Mouse (Mus musculus) CH12.LX (cell line): ENCODE results near the gene Crp. TPM values are rescaled to one million over a fixed set of nuclear protein-coding genes. Genes with fewer than 3 reads are reported as not detected.

Source experiments
- DNase-seq: peaks from one replicate; pipeline ENCODE4 v3.0.0-alpha.2; 2013; ENCODE audit errors: extremely low read depth
- H3K27ac ChIP-seq: 2 replicates; pipeline ENCODE4 v1.5.1; 2012; ENCODE audit warnings: low read depth, mild to moderate bottlenecking, control low read depth, moderate library complexity; ENCODE audit not compliant: insufficient read depth
- H3K27me3 ChIP-seq: replicated peaks from 2 replicates; pipeline ENCODE3; 2012; ENCODE audit warnings: inconsistent platforms
- H3K36me3 ChIP-seq, 2 experiments: replicated peaks in 1 of 2; 2 replicates each; pipeline versions ENCODE3 to v1.6.1; 2012; ENCODE audit warnings: inconsistent platforms in 1 of 2, low read length in 1 of 2, mild to moderate bottlenecking in 1 of 2, mixed read lengths in 1 of 2, moderate library complexity in 1 of 2; ENCODE audit not compliant: control insufficient read depth in 1 of 2, insufficient read depth in 1 of 2
- H3K4me1 ChIP-seq, 2 experiments: 2 replicates each; pipeline ENCODE4 v1.6.1; 2012; ENCODE audit warnings: inconsistent platforms in 1 of 2, moderate library complexity in 1 of 2; ENCODE audit not compliant: insufficient read depth in 2 of 2, control insufficient read depth in 1 of 2
- H3K4me2 ChIP-seq: 2 replicates; pipeline ENCODE4 v1.6.1; 2012; ENCODE audit warnings: low read depth, mild to moderate bottlenecking, control low read depth; ENCODE audit not compliant: poor library complexity, insufficient read depth, severe bottlenecking
- H3K4me3 ChIP-seq, 3 experiments: fragments of 150-350 bp in 1 of 3; sonication (generic) in 1 of 3; replicated peaks in 1 of 3; 2 replicates each; pipeline versions ENCODE3 to v1.5.1; 2011 to 2012; ENCODE audit warnings: low read depth in 2 of 3, low read length in 2 of 3, mild to moderate bottlenecking in 2 of 3, moderate library complexity in 2 of 3, control low read depth in 1 of 3, improper control_type of control experiment in 1 of 3, inconsistent platforms in 1 of 3, mixed read lengths in 1 of 3; ENCODE audit not compliant: poor library complexity in 1 of 3
- H3K79me2 ChIP-seq: replicated peaks from 2 replicates; pipeline ENCODE4 v1.6.1; 2012; ENCODE audit warnings: mild to moderate bottlenecking, moderate library complexity; ENCODE audit not compliant: control insufficient read depth, poor library complexity, insufficient read depth, severe bottlenecking; ENCODE audit errors: extremely low read depth
- H3K9ac ChIP-seq: 2 replicates; pipeline ENCODE4 v1.6.1; 2012; ENCODE audit warnings: low read depth, mild to moderate bottlenecking, control low read depth, moderate library complexity; ENCODE audit not compliant: insufficient read depth
- H3K9me3 ChIP-seq: replicated peaks from 2 replicates; pipeline ENCODE3; 2012; ENCODE audit warnings: low read length, inconsistent platforms, mixed read lengths
- BHLHE40 ChIP-seq: IDR thresholded peaks from 2 replicates; pipeline ENCODE4 v1.6.1; 2011; ENCODE audit warnings: mild to moderate bottlenecking, low read depth, low read length, improper control_type of control experiment
- CHD1 ChIP-seq: IDR thresholded peaks from 2 replicates; pipeline ENCODE4 v1.6.1; 2012; ENCODE audit warnings: low read depth, low read length, improper control_type of control experiment, inconsistent platforms
- CHD2 ChIP-seq: IDR thresholded peaks from 2 replicates; pipeline ENCODE4 v1.6.1; 2011; ENCODE audit warnings: low read length, improper control_type of control experiment
- CTCF ChIP-seq, 2 experiments: IDR thresholded peaks in 1 of 2; conservative IDR thresholded peaks in 1 of 2; 2 replicates each; pipeline ENCODE4 v1.5.1; 2011 to 2012; ENCODE audit warnings: low read depth in 2 of 2, low read length in 2 of 2, improper control_type of control experiment in 1 of 2, inconsistent platforms in 1 of 2, mild to moderate bottlenecking in 1 of 2, moderate library complexity in 1 of 2
- E2F4 ChIP-seq: IDR thresholded peaks from 2 replicates; pipeline ENCODE4 v1.6.1; 2011; ENCODE audit warnings: low read depth, low read length, improper control_type of control experiment; ENCODE audit not compliant: insufficient replicate concordance
- EP300 ChIP-seq: IDR thresholded peaks from 2 replicates; pipeline ENCODE4 v1.6.1; 2011; ENCODE audit warnings: low read length, improper control_type of control experiment
- GABPA ChIP-seq: IDR thresholded peaks from 2 replicates; pipeline ENCODE4 v1.6.1; 2012; ENCODE audit warnings: low read depth, low read length, improper control_type of control experiment, inconsistent platforms; ENCODE audit not compliant: insufficient replicate concordance
- HCFC1 ChIP-seq: IDR thresholded peaks from 2 replicates; pipeline ENCODE4 v1.6.1; 2012; ENCODE audit warnings: low read depth, mild to moderate bottlenecking, inconsistent platforms, low read length, improper control_type of control experiment
- IRF4 ChIP-seq: IDR thresholded peaks from 2 replicates; pipeline ENCODE4 v1.6.1; 2014; ENCODE audit warnings: low read depth, mild to moderate bottlenecking, inconsistent platforms, low read length, improper control_type of control experiment
- JUND ChIP-seq: conservative IDR thresholded peaks from 2 replicates; pipeline ENCODE4 v1.6.1; 2011; ENCODE audit warnings: low read depth, low read length, improper control_type of control experiment
- MAFK ChIP-seq: IDR thresholded peaks from 2 replicates; pipeline ENCODE4 v1.6.1; 2011; ENCODE audit warnings: low read length, improper control_type of control experiment; ENCODE audit not compliant: insufficient replicate concordance
- MAX ChIP-seq: IDR thresholded peaks from 2 replicates; pipeline ENCODE4 v1.6.1; 2011; ENCODE audit warnings: low read length, improper control_type of control experiment
- MAZ ChIP-seq: IDR thresholded peaks from 2 replicates; pipeline ENCODE4 v1.6.1; 2012; ENCODE audit warnings: low read depth, mild to moderate bottlenecking, inconsistent platforms, low read length, improper control_type of control experiment, moderate library complexity
- MXI1 ChIP-seq: IDR thresholded peaks from 2 replicates; pipeline ENCODE4 v1.6.1; 2011; ENCODE audit warnings: mild to moderate bottlenecking, low read depth, low read length, improper control_type of control experiment
- MYC ChIP-seq: IDR thresholded peaks from 2 replicates; pipeline ENCODE4 v1.6.1; 2011; ENCODE audit warnings: low read depth, mild to moderate bottlenecking, improper control_type of control experiment, low read length
- NRF1 ChIP-seq: IDR thresholded peaks from 2 replicates; pipeline ENCODE4 v1.6.1; 2014; ENCODE audit warnings: low read depth, mild to moderate bottlenecking, inconsistent platforms, low read length, improper control_type of control experiment, moderate library complexity
- PAX5 ChIP-seq: IDR thresholded peaks from 2 replicates; pipeline ENCODE4 v1.6.1; 2012; ENCODE audit warnings: low read length, inconsistent platforms, mixed read lengths
- POLR2A ChIP-seq: IDR thresholded peaks from 2 replicates; pipeline ENCODE4 v1.6.1; 2011; ENCODE audit warnings: low read depth, mild to moderate bottlenecking, improper control_type of control experiment, low read length
- POLR2AphosphoS2 ChIP-seq: IDR thresholded peaks from 2 replicates; pipeline ENCODE4 v1.6.1; 2011; ENCODE audit warnings: low read depth, low read length, improper control_type of control experiment
- SMC3 ChIP-seq: IDR thresholded peaks from 2 replicates; pipeline ENCODE4 v1.6.1; 2011; ENCODE audit warnings: low read depth, low read length, improper control_type of control experiment
- TBP ChIP-seq: conservative IDR thresholded peaks from 2 replicates; pipeline ENCODE4 v1.6.1; 2011; ENCODE audit warnings: low read depth, low read length, improper control_type of control experiment
- TCF12 ChIP-seq: IDR thresholded peaks from 2 replicates; pipeline ENCODE4 v1.6.1; 2014; ENCODE audit warnings: low read depth, mild to moderate bottlenecking, inconsistent platforms, low read length, improper control_type of control experiment
- UBTF ChIP-seq: IDR thresholded peaks from 2 replicates; pipeline ENCODE4 v1.6.1; 2012; ENCODE audit warnings: low read depth, mild to moderate bottlenecking, inconsistent platforms, low read length, improper control_type of control experiment, moderate library complexity
- USF2 ChIP-seq: conservative IDR thresholded peaks from 2 replicates; pipeline ENCODE4 v1.6.1; 2011; ENCODE audit warnings: low read depth, low read length, improper control_type of control experiment
- ZC3H11A ChIP-seq: IDR thresholded peaks from 2 replicates; pipeline ENCODE4 v1.6.1; 2012; ENCODE audit warnings: low read depth, mild to moderate bottlenecking, inconsistent platforms, low read length, improper control_type of control experiment
- ZKSCAN1 ChIP-seq: IDR thresholded peaks from 2 replicates; pipeline ENCODE4 v1.6.1; 2012; ENCODE audit warnings: low read depth, inconsistent platforms, low read length, improper control_type of control experiment, borderline replicate concordance
- ZMIZ1 ChIP-seq: IDR thresholded peaks from 2 replicates; pipeline ENCODE4 v1.6.1; 2012; ENCODE audit warnings: low read depth, mild to moderate bottlenecking, inconsistent platforms, low read length, improper control_type of control experiment
- dilution Hi-C: fragments of 300-500 bp; cut with MboI; formaldehyde crosslinking; loops from 2 replicates; pipeline ENCODE4 v1.14.3; 2020; ENCODE audit warnings: low sequenced_read_pairs; ENCODE audit not compliant: extremely low pct_unique_long_range_greater_than_20kb, extremely low pct_ligation_motif_present
- in situ Hi-C: fragments of 300-500 bp; cut with MboI; formaldehyde crosslinking; loops from 3 replicates; pipeline ENCODE4 v1.14.3; 2019; ENCODE audit warnings: low sequenced_read_pairs, low pct_ligation_motif_present, low pct_unique_long_range_greater_than_20kb, mixed read lengths
- polyA plus RNA-seq: library from polyadenylated mRNA; unstranded; fragments of >175 nt; gene quantifications from 2 replicates; pipeline ENCODE4 v1.2.1, GENCODE M21; 2012; ENCODE audit warnings: low read depth; ENCODE audit not compliant: insufficient read length
- total RNA-seq, 2 experiments: library from RNA; depleted of rRNA; stranded (reverse); fragments of 300-350 nt in 1 of 2; fragments of >200 nt in 1 of 2; gene quantifications; 2 replicates each; pipeline ENCODE4 v1.2.3; 2012 to 2014

Crp gene
- total and polyA plus RNA-seq, 3 experiments, result not detected

DNA sequence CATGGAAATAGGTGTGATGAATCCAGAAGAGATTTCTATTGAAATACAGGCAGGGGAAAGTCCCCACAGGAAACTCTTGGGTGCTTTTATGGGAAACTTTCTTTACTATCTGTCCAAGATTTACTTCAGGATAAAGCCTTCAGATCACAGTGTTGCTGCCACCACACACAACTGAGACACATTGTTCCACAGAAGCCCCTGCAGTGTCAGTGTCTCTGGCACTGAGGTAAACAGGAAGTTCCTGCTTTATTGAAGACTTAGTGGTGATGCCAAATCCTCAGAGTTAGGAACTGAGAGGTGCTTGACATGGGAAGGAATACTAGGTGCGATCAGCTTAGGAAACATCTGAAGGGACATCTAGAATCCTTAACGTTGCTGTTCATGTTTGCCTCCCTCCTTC is 131.1 kb downstream of the Crp start:
- H3K4me3 ChIP-seq, result no peak overlapping the region
- H3K27me3 ChIP-seq, result no peaks in the 10 kb centered on the region
- H3K4me1 ChIP-seq, result no peaks in the 10 kb centered on the region
- TF ChIP-seq TCF12, result no peak
- no peak for TF ChIP-seq E2F4
- TF ChIP-seq ZMIZ1, result no peak
- no peak for TF ChIP-seq IRF4
- TF ChIP-seq EP300, result no peak
- no peak for TF ChIP-seq MAFK
- TF ChIP-seq BHLHE40, result no peak
- no peak for TF ChIP-seq HCFC1
- TF ChIP-seq ZKSCAN1, result no peak
- no peak for TF ChIP-seq ZC3H11A
- no peak for TF ChIP-seq MAX
- no peak for TF ChIP-seq NRF1
- TF ChIP-seq CTCF (conservative IDR thresholded peaks at IDR 0.05 in 1 of 2, IDR thresholded peaks at IDR 0.05 in 1 of 2; ENCODE audit: low read depth in 2 of 2, low read length in 2 of 2), result no peak
- no peak for TF ChIP-seq SMC3
- TF ChIP-seq JUND, result no peak
- no peak for TF ChIP-seq MXI1
- no peak for TF ChIP-seq CHD2
- TF ChIP-seq POLR2A, result no peak
- in situ Hi-C loops (no loop called here), dilution Hi-C loops (no loop called here)
- no peak for DNase-seq
- H3K79me2 ChIP-seq, result no peaks in the 10 kb centered on the region
- H3K36me3 ChIP-seq, result no peaks in the 10 kb centered on the region
- no peaks in the 10 kb centered on the region for H3K9me3 ChIP-seq
- H3K4me2 ChIP-seq, result no peak overlapping the region
- H3K9ac ChIP-seq, result no peak overlapping the region
- no peak overlapping the region for H3K27ac ChIP-seq

DNA sequence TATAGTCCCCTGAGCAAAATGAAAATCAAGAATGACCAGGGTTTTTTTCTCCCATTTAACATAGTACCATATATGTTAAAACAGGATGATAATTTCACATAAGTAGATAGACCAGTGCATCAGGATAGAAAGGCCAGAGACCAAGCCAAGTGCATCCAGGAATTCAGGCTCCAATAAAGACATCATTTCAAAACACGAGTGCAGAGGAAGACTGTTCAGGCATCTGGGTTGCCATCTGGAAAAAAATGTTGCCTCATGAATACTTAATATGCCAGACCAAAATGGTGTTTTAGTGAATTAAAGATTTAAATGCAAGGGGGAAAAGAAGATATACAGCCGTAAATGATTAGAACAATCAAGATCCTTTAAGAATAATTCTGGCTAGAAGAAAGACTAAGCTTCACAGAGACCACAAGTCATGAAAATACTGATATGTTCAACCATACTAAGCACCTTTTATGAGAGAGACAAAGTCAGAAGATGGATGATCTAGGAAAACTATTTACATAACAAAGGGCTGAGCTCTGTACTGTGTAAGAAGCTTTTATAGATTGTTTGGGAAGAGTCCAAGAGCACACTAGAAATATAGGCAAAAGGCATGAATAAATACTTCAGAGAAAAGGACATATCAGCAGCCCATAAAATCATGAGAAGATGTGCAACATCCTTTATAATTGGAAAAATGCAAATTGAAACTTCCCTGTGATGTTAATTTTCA is 149.3 kb downstream of the Crp start:
- in situ Hi-C loops, result no loop called here
- no peak overlapping the region for H3K27ac ChIP-seq
- no peak overlapping the region for H3K4me3 ChIP-seq
- no peak overlapping the region for H3K9ac ChIP-seq
- dilution Hi-C loops, result no loop called here
- no peaks in the 10 kb centered on the region for H3K27me3 ChIP-seq
- no peaks in the 10 kb centered on the region for H3K36me3 ChIP-seq
- TF ChIP-seq HCFC1 (no peak), POLR2AphosphoS2 (no peak), MYC (no peak), USF2 (no peak), MXI1 (no peak), EP300 (no peak), UBTF (no peak), MAZ (no peak), TBP (no peak), POLR2A (no peak), SMC3 (no peak), PAX5 (no peak), ZMIZ1 (no peak), CHD1 (no peak), IRF4 (no peak), GABPA (no peak), NRF1 (no peak), TCF12 (no peak)
- H3K9me3 ChIP-seq, result no peaks in the 10 kb centered on the region
- no peak overlapping the region for H3K4me2 ChIP-seq
- no peaks in the 10 kb centered on the region for H3K79me2 ChIP-seq
- peaks cover 0 to 5% of the 10 kb centered on the region in 2 experiments; a peak in 2 of 4 replicates for H3K4me1 ChIP-seq
- no peak for DNase-seq
